Mouse (Mus musculus) splenic B cell, adult 2 months (primary cell): ENCODE results near the gene Gm5460.

Source experiments
- DNase-seq: peaks from one replicate; pipeline ENCODE4 v3.0.0-alpha.2; 2011; ENCODE audit warnings: low read depth, low spot score
- H3K27me3 ChIP-seq: 2 replicates; pipeline ENCODE4 v1.6.1; 2012; ENCODE audit warnings: mild to moderate bottlenecking, low read length, moderate library complexity, mixed read lengths; ENCODE audit not compliant: control insufficient read depth, poor library complexity, insufficient read depth, severe bottlenecking
- H3K36me3 ChIP-seq: 2 replicates; pipeline ENCODE4 v1.6.1; 2012; ENCODE audit warnings: mild to moderate bottlenecking, low read length, moderate library complexity, mixed read lengths; ENCODE audit not compliant: control insufficient read depth, poor library complexity, insufficient read depth, severe bottlenecking

The Gm5460 gene

DNA sequence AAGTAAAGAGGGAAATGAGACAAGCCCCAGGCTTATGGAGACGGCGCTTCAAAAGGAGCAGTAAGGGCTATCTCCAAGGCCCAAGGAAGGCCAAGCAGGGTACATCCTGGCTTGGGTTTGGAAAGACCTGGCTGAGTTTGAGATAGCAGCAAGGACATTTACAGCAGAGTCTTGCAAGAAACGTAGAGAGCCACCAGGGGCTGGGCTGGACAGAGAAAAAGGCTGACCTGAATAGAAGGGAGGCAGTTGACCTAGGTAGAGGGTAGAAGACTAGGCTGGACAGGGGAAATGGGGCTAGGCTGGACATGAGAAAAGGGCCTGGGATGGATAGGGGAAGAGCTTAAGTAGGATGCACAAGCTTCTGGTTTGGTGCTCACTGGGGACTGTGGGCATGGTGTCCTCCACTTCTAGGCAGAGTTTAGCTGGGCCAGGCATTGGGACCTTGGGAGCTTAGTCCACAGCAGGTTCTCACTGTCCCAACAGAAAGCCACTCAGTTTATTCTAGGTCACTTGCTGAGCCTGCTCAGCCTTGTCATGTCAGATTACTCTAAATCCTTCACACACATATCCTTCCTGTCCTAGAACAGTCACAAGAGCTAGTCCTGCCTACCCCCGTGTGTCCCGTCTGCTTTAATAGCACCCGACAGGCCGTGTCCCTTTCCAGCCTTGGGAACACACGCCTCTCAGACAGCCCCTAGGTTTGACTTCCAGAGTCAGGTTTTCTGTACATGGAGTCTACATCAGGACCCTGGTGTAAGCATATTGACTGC lies 17.5 kb downstream of the Gm5460 start:
- Histone ChIP-seq H3K27me3 (no peaks in the 10 kb centered on the region), H3K36me3 (no peaks in the 10 kb centered on the region)
- no peak for DNase-seq

DNA sequence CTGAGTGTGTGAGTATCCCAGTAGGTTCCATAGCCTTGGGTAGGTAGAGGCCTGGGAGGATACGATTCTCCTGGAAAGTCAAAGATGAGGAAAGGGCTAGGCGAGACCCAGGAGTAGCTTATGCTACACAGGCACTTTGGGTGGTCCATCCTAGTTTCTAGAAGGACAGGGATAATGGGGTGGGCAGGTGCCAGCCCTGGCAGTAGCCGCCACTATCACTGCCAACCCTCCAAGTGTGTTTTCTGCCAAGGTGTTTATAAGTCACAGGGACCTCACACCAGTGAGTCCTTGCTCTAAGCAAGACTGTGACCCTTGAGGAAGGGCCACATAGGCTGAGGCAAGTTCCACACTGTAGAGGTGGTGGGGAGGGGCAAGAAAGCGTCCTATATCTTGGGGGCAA lies 24.7 kb downstream of the Gm5460 start:
- H3K36me3 ChIP-seq, result no peaks in the 10 kb centered on the region
- no peaks in the 10 kb centered on the region for H3K27me3 ChIP-seq
- DNase-seq, result no peak

DNA sequence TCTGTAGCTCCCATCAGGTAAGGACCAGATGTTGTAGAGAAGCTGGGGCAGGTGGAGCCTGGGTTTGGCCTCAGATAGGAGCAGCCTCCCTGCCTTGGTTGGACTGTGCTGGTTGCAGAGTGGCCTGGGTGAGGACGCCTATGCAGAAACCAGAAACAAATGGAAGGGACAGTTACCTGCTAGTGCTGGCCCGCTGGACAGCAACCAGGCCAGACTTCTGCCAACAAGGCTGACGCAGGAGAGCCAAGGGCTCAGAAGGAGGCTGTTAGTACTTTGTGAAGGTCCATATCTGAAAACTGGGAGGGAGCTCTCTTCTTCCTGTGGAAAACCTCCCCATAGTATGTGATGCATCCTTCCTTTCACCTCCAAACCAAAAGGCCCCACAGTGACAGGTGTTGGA lies 26.8 kb downstream of the Gm5460 start:
- DNase-seq, result no peak
- Histone ChIP-seq H3K36me3 (no peaks in the 10 kb centered on the region), H3K27me3 (no peaks in the 10 kb centered on the region)

GRCm38 (mm10) chr14:34050101-34050779 lies 33.7 kb downstream of the Gm5460 start:
- H3K27me3 ChIP-seq, result no peaks in the 10 kb centered on the region
- H3K36me3 ChIP-seq, result no peaks in the 10 kb centered on the region

GRCm38 (mm10) chr14:34052516-34052915 lies 36.0 kb downstream of the Gm5460 start, which contains the start of gene Antxrl:
TSS of gene Antxrl (plus strand) at chr14:34052707.
- Histone ChIP-seq H3K36me3 (no peaks in the 10 kb centered on the region), H3K27me3 (no peaks in the 10 kb centered on the region)
- DNase-seq, result no peak

More at GRCm38 (mm10) chr14:34050101-34050779, 33.7 kb downstream of the Gm5460 start:
- no peak for DNase-seq

GRCm38 (mm10) chr14:34071665-34072064 lies 55.1 kb downstream of the Gm5460 start:
- H3K27me3 ChIP-seq, result no peaks in the 10 kb centered on the region

GRCm38 (mm10) chr14:34075346-34075745 lies 58.8 kb downstream of the Gm5460 start:
- Histone ChIP-seq H3K36me3 (no peaks in the 10 kb centered on the region), H3K27me3 (no peaks in the 10 kb centered on the region)
- no peak for DNase-seq

More at GRCm38 (mm10) chr14:34071665-34072064, 55.1 kb downstream of the Gm5460 start:
- no peak for DNase-seq
- H3K36me3 ChIP-seq, result no peaks in the 10 kb centered on the region

GRCm38 (mm10) chr14:34077222-34077621 lies 60.7 kb downstream of the Gm5460 start:
- no peaks in the 10 kb centered on the region for H3K27me3 ChIP-seq
- H3K36me3 ChIP-seq, result no peaks in the 10 kb centered on the region
- no peak for DNase-seq

GRCm38 (mm10) chr14:34078293-34078692 lies 61.7 kb downstream of the Gm5460 start:
- DNase-seq, result no peak
- H3K36me3 ChIP-seq, result no peaks in the 10 kb centered on the region
- no peaks in the 10 kb centered on the region for H3K27me3 ChIP-seq

DNA sequence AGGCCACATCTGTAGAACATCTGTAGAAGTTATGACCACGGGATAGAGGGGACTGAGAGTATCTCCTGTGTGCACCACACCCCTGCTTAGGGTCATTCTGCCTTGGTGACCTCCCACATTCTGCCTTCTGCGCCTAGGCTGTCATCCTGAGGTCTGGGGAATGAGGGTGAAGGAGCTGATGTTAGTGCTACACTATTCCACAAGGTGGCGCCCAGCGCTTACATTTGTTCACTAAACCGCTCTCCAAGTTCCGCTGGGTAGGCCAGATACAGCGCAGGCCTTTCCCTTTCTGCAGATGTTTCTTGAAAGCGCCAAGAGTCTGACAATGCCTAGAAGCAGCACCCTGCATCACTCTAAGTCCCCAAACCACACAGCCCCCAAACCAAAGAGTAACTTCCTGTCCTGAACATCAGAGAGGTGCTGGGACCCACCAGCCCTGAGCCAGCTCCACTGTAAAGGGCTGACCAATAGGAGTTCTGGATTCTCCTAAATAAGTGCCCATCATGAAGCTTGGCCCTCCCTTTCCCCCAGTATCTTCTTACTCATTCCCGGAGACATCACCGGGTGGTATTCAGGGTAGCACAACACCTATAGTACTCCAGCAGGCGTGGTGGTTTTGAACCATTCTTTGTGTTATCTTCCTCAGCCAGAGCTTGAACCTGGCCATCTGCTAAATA lies 63.9 kb downstream of the Gm5460 start:
- Histone ChIP-seq H3K36me3 (no peaks in the 10 kb centered on the region), H3K27me3 (no peaks in the 10 kb centered on the region)
- peak; percentile 38 for DNase-seq

DNA sequence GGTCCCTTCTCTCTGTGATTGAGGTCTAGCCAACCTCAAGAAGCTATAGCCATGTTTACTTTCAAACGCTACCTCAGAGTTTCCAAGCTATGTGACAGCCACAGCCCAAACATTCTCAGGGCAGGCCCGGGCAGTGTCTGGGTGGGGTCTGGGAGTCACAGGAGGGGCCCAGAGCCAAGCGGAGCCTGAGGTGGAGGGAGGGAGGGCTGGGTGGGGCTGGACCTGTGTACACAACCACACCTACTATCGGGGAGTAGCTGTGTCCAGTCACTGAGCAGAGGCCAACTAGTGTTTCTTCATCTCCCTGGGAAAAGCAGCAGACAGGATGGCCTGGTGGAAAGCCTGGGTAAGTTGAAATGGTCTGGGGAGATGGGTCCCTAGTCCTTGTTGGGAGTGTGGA lies 69.2 kb downstream of the Gm5460 start, which contains the start of gene Anxa8:
TSS of gene Anxa8 (plus strand) at position 251 of the 400 bp plus-strand sequence.
- DNase-seq, result no peak
- no peaks in the 10 kb centered on the region for H3K36me3 ChIP-seq
- no peaks in the 10 kb centered on the region for H3K27me3 ChIP-seq

DNA sequence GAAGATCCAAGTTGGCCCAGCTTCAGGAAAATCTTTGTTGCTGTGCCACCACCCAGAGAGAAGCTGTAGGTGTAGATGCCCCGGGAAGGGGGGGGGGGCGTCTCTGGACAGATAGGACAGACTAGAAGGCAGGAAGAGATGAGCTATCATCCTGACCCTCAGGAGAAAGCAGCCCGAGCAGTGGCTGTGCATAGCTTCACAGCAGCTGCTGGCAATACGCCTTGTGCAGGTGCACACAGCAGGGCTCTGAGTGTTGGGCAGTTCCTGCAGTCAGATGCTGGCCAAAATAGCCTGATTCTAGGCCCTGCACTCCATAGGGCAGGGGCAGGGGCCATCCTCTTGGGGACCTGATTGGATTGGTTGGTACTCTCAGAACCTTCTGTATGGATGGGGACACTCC lies 70.2 kb downstream of the Gm5460 start:
- Histone ChIP-seq H3K36me3 (no peaks in the 10 kb centered on the region), H3K27me3 (no peaks in the 10 kb centered on the region)
- DNase-seq, result no peak

DNA sequence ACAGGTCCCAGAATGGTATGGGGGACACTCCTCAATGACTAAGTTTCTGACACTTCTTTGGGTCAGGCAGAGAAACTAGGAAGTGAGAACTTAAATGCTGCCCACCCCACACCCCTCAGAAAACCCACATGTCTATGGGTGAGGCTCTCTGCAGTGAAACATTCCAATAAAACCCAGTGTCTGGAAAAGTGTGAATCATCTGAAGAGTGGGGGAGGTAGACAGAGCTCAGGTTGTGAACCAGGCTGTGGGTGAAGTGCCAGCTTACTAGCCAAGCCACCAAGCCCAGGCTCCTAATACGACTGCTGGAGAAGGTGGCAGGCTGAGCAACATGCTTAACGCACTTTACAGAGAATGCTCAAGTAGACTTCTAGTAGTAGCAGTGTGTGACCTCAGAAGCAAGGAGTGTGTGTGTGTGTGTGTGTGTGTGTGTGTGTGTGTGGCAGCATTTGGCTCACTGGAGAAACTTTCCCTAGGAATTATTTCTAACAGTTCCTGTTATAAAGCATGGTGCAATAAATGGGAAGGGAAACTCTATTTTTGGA lies 71.4 kb downstream of the Gm5460 start:
- DNase-seq, result no peak
- Histone ChIP-seq H3K27me3 (no peaks in the 10 kb centered on the region), H3K36me3 (no peaks in the 10 kb centered on the region)

DNA sequence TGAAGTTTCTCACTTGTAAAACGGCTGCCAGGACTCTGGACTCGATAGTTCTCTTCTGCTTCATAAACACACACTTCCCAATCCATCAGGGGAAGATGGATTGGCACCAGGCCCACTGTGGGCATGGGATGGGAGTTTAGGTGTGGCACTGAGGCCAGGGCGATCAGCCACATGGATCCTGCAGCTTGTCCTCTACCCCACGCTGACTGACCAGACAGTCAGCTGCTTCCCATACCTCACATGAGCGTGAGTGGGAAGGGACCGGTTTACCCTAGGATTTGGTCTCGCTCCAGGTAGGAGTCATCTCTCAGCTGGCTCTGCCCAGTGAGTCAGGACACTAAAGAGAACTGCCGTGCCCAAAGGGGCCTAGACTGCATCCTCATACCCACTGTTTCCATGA lies 73.2 kb downstream of the Gm5460 start:
- no peak for DNase-seq

DNA sequence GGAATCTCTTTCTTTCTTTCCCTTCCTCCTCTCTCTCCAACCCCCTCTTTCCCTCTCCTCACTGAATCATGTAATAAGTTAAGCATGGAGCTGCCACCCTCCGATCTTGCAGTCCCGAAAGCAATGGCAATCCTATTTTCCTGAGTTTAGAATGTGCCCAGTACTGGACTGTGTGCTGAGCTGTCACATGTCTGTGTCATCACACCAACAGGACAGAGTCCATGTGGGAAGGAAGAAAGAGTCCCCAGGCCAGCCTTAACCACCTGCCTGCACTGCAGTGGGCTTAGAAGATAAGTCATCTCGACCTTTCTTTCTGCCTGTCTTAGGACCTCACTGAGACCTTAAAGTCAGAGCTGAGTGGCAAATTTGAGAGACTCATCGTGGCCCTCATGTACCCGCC lies 74.9 kb downstream of the Gm5460 start:
- H3K27me3 ChIP-seq, result no peaks in the 10 kb centered on the region

More for the DNA sequence above, 73.2 kb downstream of the Gm5460 start:
- H3K27me3 ChIP-seq, result no peaks in the 10 kb centered on the region
- H3K36me3 ChIP-seq, result no peaks in the 10 kb centered on the region

More for the DNA sequence above, 74.9 kb downstream of the Gm5460 start:
- H3K36me3 ChIP-seq, result no peaks in the 10 kb centered on the region
- no peak for DNase-seq
